8 mouse cellular contexts compared by ENCODE assay signal in the genomic region with DNA sequence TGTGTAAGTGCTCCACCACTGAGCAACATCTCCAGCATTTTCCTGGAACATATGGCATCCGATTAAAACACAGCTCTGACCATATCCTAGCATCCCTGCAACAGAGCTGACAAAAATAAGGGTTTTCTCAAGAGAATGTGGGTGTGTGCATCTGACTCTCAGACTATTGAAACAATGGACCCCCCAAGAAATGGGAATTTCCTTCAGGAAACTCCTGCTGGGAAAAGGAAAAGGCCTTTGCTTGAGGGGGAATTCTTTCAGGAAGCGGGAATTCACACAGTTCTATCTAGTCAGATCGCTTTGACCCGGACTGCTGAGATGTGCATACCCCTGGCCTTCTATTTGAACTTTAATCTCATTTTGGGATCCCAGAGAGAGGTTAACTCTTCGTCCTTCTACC. TPM values are rescaled to one million over a fixed set of nuclear protein-coding genes. Genes with fewer than 3 reads are reported as not detected.
A peak's percentile ranks its signal among the peaks of the same experiment; 100 is the strongest.
DNase-seq lines count a peak whose midpoint lies in the region; ATAC-seq and TF ChIP-seq lines count a peak whose summit lies in the region.

No protein-coding gene starts in this region.

- no peak for TF ChIP-seq POLR2A in ES-Bruce4 (IDR thresholded peaks at IDR 0.05; ENCODE audit: insufficient read depth, low read length)

- H3K27me3 ChIP-seq in ES-Bruce4 (ENCODE audit: control insufficient read depth, insufficient read depth, low read length, poor library complexity, severe bottlenecking): no peaks in the 10 kb centered on the region
- no peaks in the 10 kb centered on the region for H3K27me3 ChIP-seq in forebrain, embryonic 16.5 days (replicated peaks; ENCODE audit: control insufficient read depth, insufficient read depth, low read length)
- H3K27me3 ChIP-seq in liver, embryonic 14.5 days (ENCODE audit: control insufficient read depth, insufficient read depth, low read length): no peaks in the 10 kb centered on the region; the same call in 1 of the 2 replicates

- intact Hi-C loops in gastrocnemius, adult 2 months (cut with DNase I): no loop called here

- no peak for TF ChIP-seq CTCF in gastrocnemius, adult 2 months (IDR thresholded peaks at IDR 0.05)
- TF ChIP-seq CTCF in ES-Bruce4 (IDR thresholded peaks at IDR 0.05; ENCODE audit: low read depth, low read length): no peak
- TF ChIP-seq CTCF in liver, embryonic 14.5 days (IDR thresholded peaks at IDR 0.05; ENCODE audit: low read depth): no peak

- 29% methylated on average over 5 of the region's 5 CpGs for WGBS in forebrain, embryonic 16.5 days
- WGBS in liver, embryonic 14.5 days (ENCODE audit: insufficient replicate concordance): 37% methylated on average over 5 of the region's 5 CpGs

- no peak for DNase-seq in gastrocnemius, adult 2 months
- DNase-seq in gastrocnemius, postnatal 25 days: no peak
- DNase-seq in liver, embryonic 14.5 days (ENCODE audit: low read depth in 3 of 3, low spot score in 3 of 3): no peak
- no peak for DNase-seq in spleen, adult 18-20 months
- no peak for DNase-seq in gastrocnemius, postnatal 10 days

- H3K9me3 ChIP-seq in ES-Bruce4 (replicated peaks; ENCODE audit: control insufficient read depth, insufficient read depth, low read length, poor library complexity, severe bottlenecking): no peaks in the 10 kb centered on the region
- H3K9me3 ChIP-seq in forebrain, embryonic 16.5 days (ENCODE audit: control insufficient read depth, low read length): no peaks in the 10 kb centered on the region
- H3K9me3 ChIP-seq in liver, embryonic 14.5 days (ENCODE audit: control insufficient read depth, low read length): no peaks in the 10 kb centered on the region

- peak overlapping the region; percentile 96 for H3K4me3 ChIP-seq in gastrocnemius, adult 2 months
- H3K4me3 ChIP-seq in ES-Bruce4 (ENCODE audit: low read depth, low read length): no peak overlapping the region
- no peak overlapping the region for H3K4me3 ChIP-seq in forebrain, embryonic 16.5 days (replicated peaks; ENCODE audit: low read length)
- peak overlapping the region in 1 of 2 experiments; percentile 97; a peak in 2 of 4 replicates for H3K4me3 ChIP-seq in liver, embryonic 14.5 days (ENCODE audit: insufficient read depth in 1 of 2, low read depth in 2 of 2, low read length in 2 of 2)

- H3K27ac ChIP-seq in gastrocnemius, adult 2 months: peak overlapping the region; percentile 100
- peak overlapping the region; percentile 86 for H3K27ac ChIP-seq in ES-Bruce4 (ENCODE audit: insufficient read depth, low read length)
- H3K27ac ChIP-seq in forebrain, embryonic 16.5 days (ENCODE audit: low read length): no peak overlapping the region
- H3K27ac ChIP-seq in liver, embryonic 14.5 days: peak overlapping the region; percentile 99

- peak overlapping the region; percentile 79 for H3K4me2 ChIP-seq in forebrain, embryonic 16.5 days (ENCODE audit: low read length)
- H3K4me2 ChIP-seq in liver, embryonic 14.5 days (ENCODE audit: low read depth): peak overlapping the region; percentile 98

- TF ChIP-seq EP300 in ES-Bruce4 (IDR thresholded peaks at IDR 0.05; ENCODE audit: insufficient read depth, low read depth, low read length): no peak
- no peak for TF ChIP-seq EP300 in liver, embryonic 14.5 days (IDR thresholded peaks at IDR 0.05; ENCODE audit: low read depth)

- H3K4me1 ChIP-seq in ES-Bruce4 (ENCODE audit: control insufficient read depth, insufficient read depth, low read length): peaks cover 2% of the 10 kb centered on the region
- peaks cover 20% of the 10 kb centered on the region for H3K4me1 ChIP-seq in forebrain, embryonic 16.5 days (replicated peaks; ENCODE audit: control insufficient read depth, insufficient read depth, low read length)
- peaks cover 22 to 28% of the 10 kb centered on the region in 2 experiments for H3K4me1 ChIP-seq in liver, embryonic 14.5 days (replicated peaks; ENCODE audit: control insufficient read depth in 2 of 2, insufficient read depth in 2 of 2, low read length in 1 of 2)

- no peaks in the 10 kb centered on the region for H3K36me3 ChIP-seq in ES-Bruce4 (ENCODE audit: control insufficient read depth, insufficient read depth, low read length, poor library complexity, severe bottlenecking)
- no peaks in the 10 kb centered on the region for H3K36me3 ChIP-seq in forebrain, embryonic 16.5 days (ENCODE audit: control insufficient read depth, insufficient read depth)
- H3K36me3 ChIP-seq in liver, embryonic 14.5 days (replicated peaks; ENCODE audit: control insufficient read depth, insufficient read depth, low read depth): peaks cover 6% of the 10 kb centered on the region

- ATAC-seq in forebrain, embryonic 16.5 days: no peak
- no peak for ATAC-seq in liver, embryonic 14.5 days (ENCODE audit: insufficient read depth)
- no peak for ATAC-seq in frontal cortex, adult (ENCODE audit: low TSS enrichment)

- peak overlapping the region; percentile 95 for H3K9ac ChIP-seq in ES-Bruce4 (ENCODE audit: low read depth, poor library complexity, severe bottlenecking)
- H3K9ac ChIP-seq in forebrain, embryonic 16.5 days (replicated peaks; ENCODE audit: low read depth, low read length): no peak overlapping the region
- peak overlapping the region; percentile 98 for H3K9ac ChIP-seq in liver, embryonic 14.5 days (replicated peaks)

RNA-seq across cellular contexts. Expression of a gene that starts 0.7 kb away (rescaled TPM):
- total RNA-seq in gastrocnemius, adult 2 months (2021): 10 to 100 TPM; 23.7 to 34.3 TPM
- total RNA-seq in gastrocnemius, postnatal 25 days (2021): 10 to 100 TPM; 23.0 to 29.3 TPM
- 33.7 and 35.6 TPM in 2 replicates for polyA plus RNA-seq in ES-Bruce4 (2011; ENCODE audit: insufficient read depth, insufficient read length, low read depth, missing spikeins)
- 21.3 and 23.0 TPM in 2 replicates for polyA plus RNA-seq in forebrain, embryonic 16.5 days (2015; fragmentation: Nextera tagmentation; extraction: Ambion mirVana)
- polyA plus RNA-seq in liver, embryonic 14.5 days (2012; rRNA removed): 24.4 and 25.5 TPM in 2 replicates
- polyA plus RNA-seq in liver, embryonic 14.5 days (2014; fragmentation: Nextera tagmentation; extraction: Ambion mirVana): 19.0 and 20.8 TPM in 2 replicates
- 10 to 100 TPM; 11.0 to 14.3 TPM for total RNA-seq in gastrocnemius, postnatal 10 days (2021)
